13 mouse cellular contexts compared by ENCODE assay signal in genomic region chr5:4325813-4326212, GRCm38 (mm10).
DNase-seq lines count a peak whose midpoint lies in the region; ATAC-seq and TF ChIP-seq lines count a peak whose summit lies in the region.
"Had no signal": no experiment of that assay in that cellular context is flagged by ENCODE, and none has a peak within 500 bp of the region (broad histone marks: within the 10 kb centered on the region; RNA-seq: fewer than 3 reads in every experiment).

No protein-coding gene starts in this region.

- no peak for TF ChIP-seq EP300 in liver, postnatal 0 days (IDR thresholded peaks at IDR 0.05; ENCODE audit: low read depth)

- H3K9me3 ChIP-seq in liver, postnatal 0 days (ENCODE audit: low read length), result no peaks in the 10 kb centered on the region
- H3K9me3 ChIP-seq in heart, embryonic 13.5 days, result no peaks in the 10 kb centered on the region
- no peaks in the 10 kb centered on the region for H3K9me3 ChIP-seq in forebrain, postnatal 0 days (ENCODE audit: low read length)
- H3K9me3 ChIP-seq: forebrain, embryonic 13.5 days had no signal

- H3K27ac ChIP-seq in liver, postnatal 0 days (ENCODE audit: low read depth), result no peak overlapping the region
- peak overlapping the region; percentile 91 for H3K27ac ChIP-seq in heart, embryonic 13.5 days (replicated peaks)
- no peak overlapping the region for H3K27ac ChIP-seq in forebrain, postnatal 0 days (ENCODE audit: low read depth, low read length)
- H3K27ac ChIP-seq: forebrain, embryonic 13.5 days; hindbrain, embryonic 14.5 days had no signal

- H3K36me3 ChIP-seq in liver, postnatal 0 days (replicated peaks; ENCODE audit: insufficient read depth, low read length), result no peaks in the 10 kb centered on the region
- no peaks in the 10 kb centered on the region for H3K36me3 ChIP-seq in heart, embryonic 13.5 days
- H3K36me3 ChIP-seq in forebrain, postnatal 0 days (ENCODE audit: insufficient read depth), result no peaks in the 10 kb centered on the region

- H3K4me1 ChIP-seq in liver, postnatal 0 days (ENCODE audit: insufficient read depth), result no peaks in the 10 kb centered on the region
- H3K4me1 ChIP-seq in heart, embryonic 13.5 days, result peaks cover 23% of the 10 kb centered on the region
- H3K4me1 ChIP-seq in forebrain, postnatal 0 days (ENCODE audit: insufficient read depth), result no peaks in the 10 kb centered on the region

- no peak overlapping the region for H3K4me3 ChIP-seq in liver, postnatal 0 days (ENCODE audit: low read depth, low read length)
- no peak overlapping the region for H3K4me3 ChIP-seq in heart, embryonic 13.5 days
- H3K4me3 ChIP-seq in forebrain, postnatal 0 days (ENCODE audit: low read depth, low read length), result no peak overlapping the region
- H3K4me3 ChIP-seq: forebrain, embryonic 13.5 days had no signal

- H3K9ac ChIP-seq in liver, postnatal 0 days (replicated peaks), result no peak overlapping the region
- no peak overlapping the region for H3K9ac ChIP-seq in heart, embryonic 13.5 days
- no peak overlapping the region for H3K9ac ChIP-seq in forebrain, postnatal 0 days
- H3K9ac ChIP-seq: forebrain, embryonic 13.5 days; hindbrain, embryonic 14.5 days had no signal

- peak; percentile 15 for DNase-seq in liver
- no peak for DNase-seq in liver, postnatal 0 days
- DNase-seq in lung, adult 18-20 months, result peak; percentile 41 to 57
- peak; percentile 67 for DNase-seq in yolk sac, embryonic 10.5 days (ENCODE audit: low spot score)
- DNase-seq in left cerebral cortex, adult 8-10 months (ENCODE audit: low spot score in 2 of 2), result no peak
- no peak for DNase-seq in gastrocnemius, adult 8-10 months (ENCODE audit: low spot score in 2 of 2)
- DNase-seq in forebrain, postnatal 0 days, result no peak
- DNase-seq: right cerebral cortex, adult 18-20 months; thymus, postnatal 4 days had no signal

- no peak for TF ChIP-seq CTCF in liver, postnatal 0 days (IDR thresholded peaks at IDR 0.05; ENCODE audit: low read depth)
- TF ChIP-seq CTCF in forebrain, postnatal 0 days (IDR thresholded peaks at IDR 0.05; ENCODE audit: low read depth), result no peak

- H3K4me2 ChIP-seq in liver, postnatal 0 days (ENCODE audit: low read depth, low read length), result no peak overlapping the region
- no peak overlapping the region for H3K4me2 ChIP-seq in heart, embryonic 13.5 days
- no peak overlapping the region for H3K4me2 ChIP-seq in forebrain, postnatal 0 days (ENCODE audit: low read depth)
- H3K4me2 ChIP-seq: forebrain, embryonic 13.5 days; hindbrain, embryonic 14.5 days had no signal

- no peak for ATAC-seq in liver, postnatal 0 days
- ATAC-seq in heart, embryonic 13.5 days (ENCODE audit: extremely low read depth, insufficient number of reproducible peaks, low FRiP score, low TSS enrichment), result peak; percentile 88
- ATAC-seq in forebrain, postnatal 0 days, result no peak
- ATAC-seq: forebrain, embryonic 13.5 days had no signal

- no peaks in the 10 kb centered on the region for H3K27me3 ChIP-seq in liver, postnatal 0 days (ENCODE audit: insufficient read depth, low read length)
- no peaks in the 10 kb centered on the region for H3K27me3 ChIP-seq in heart, embryonic 13.5 days (replicated peaks)
- no peaks in the 10 kb centered on the region for H3K27me3 ChIP-seq in forebrain, postnatal 0 days (ENCODE audit: insufficient read depth, low read length)
- H3K27me3 ChIP-seq: CH12.LX; forebrain, embryonic 13.5 days had no signal

- 4% methylated on average over 3 of the region's 3 CpGs for WGBS in liver, postnatal 0 days (ENCODE audit: insufficient replicate concordance)
- WGBS in heart, embryonic 13.5 days, result 3% methylated on average over 3 of the region's 3 CpGs
- 17% methylated on average over 3 of the region's 3 CpGs for WGBS in forebrain, postnatal 0 days

Comparison
In these comparisons a context has a peak if more than half of its experiments do, and no peak if none do; other contexts are left out.
1. DNase-seq: peak in liver (single experiment), lung, adult 18-20 months (2 of 2) and yolk sac, embryonic 10.5 days (single experiment); none in liver, postnatal 0 days (single experiment), left cerebral cortex, adult 8-10 months (0 of 2), gastrocnemius, adult 8-10 months (0 of 2) and forebrain, postnatal 0 days (single experiment).